8 mouse cellular contexts compared by ENCODE assay signal in the genomic region with DNA sequence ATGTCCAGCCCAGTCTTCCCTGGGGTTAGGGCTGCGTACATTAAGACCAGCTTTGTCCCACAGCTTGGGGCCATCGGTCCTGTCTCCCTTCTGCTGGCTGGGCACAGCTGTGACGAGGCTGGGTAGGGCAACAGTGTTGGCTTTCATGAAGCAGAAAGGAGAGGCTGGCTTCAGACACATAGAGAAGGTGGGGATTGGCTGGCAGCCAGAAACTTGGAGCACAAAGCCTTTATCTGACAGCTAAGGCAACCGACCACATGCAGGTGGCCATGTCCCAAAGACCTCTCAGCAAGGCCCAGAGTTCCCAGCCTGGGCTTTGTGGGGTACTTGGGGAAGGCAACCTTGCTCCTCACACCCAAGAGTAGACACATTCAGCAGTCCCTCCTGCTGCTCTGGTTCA. TPM values are rescaled to one million over a fixed set of nuclear protein-coding genes. Genes with fewer than 3 reads are reported as not detected.
DNase-seq lines count a peak whose midpoint lies in the region; ATAC-seq lines count a peak whose summit lies in the region.

No protein-coding gene starts in this region.

- DNase-seq in adrenal gland, adult 2 months, result peak; percentile 61
- DNase-seq in adrenal gland, adult 18-20 months (ENCODE audit: low spot score in 2 of 2), result no peak
- peak; percentile 23 for DNase-seq in lung, postnatal 36 days
- DNase-seq in lung, postnatal 25 days (ENCODE audit: low spot score), result no peak
- DNase-seq in heart, adult 18-20 months, result peak; percentile 47 to 49
- peak; percentile 41 to 52 for DNase-seq in layer of hippocampus, postnatal 14 days (ENCODE audit: low spot score in 2 of 2)
- no peak for DNase-seq in lung, postnatal 14 days

- no peak for ATAC-seq in monocyte, adult 5-6 weeks (replicated peaks; ENCODE audit: insufficient number of reproducible peaks, low FRiP score, low TSS enrichment, poor library complexity, severe bottlenecking)

RNA-seq across cellular contexts. Expression of a gene that starts 7.1 kb away (rescaled TPM):
- total RNA-seq in adrenal gland, adult 2 months (2021), result 10 to 100 TPM; 38.3 to 55.4 TPM
- 29.4 and 36.5 TPM in 2 replicates for polyA plus RNA-seq in adrenal gland, adult 2 months (2012; rRNA removed)
- total RNA-seq in adrenal gland, adult 18-20 months (2021), result 10 to 100 TPM; 33.2 to 40.6 TPM
- 1 to 10 TPM; 6.1 to 7.7 TPM for total RNA-seq in heart, adult 18-20 months (2021)
- 100 to 1,000 TPM; 355 to 359 TPM for total RNA-seq in layer of hippocampus, postnatal 14 days (2021)
- total RNA-seq in monocyte, adult 5-6 weeks (2017), result 22.6 to 33.8 TPM (median 25.9 TPM) in 3 replicates

RNA-seq across cellular contexts. Expression of a gene that starts 36.3 kb away (rescaled TPM):
- total RNA-seq in adrenal gland, adult 2 months (2021), result 10 to 100 TPM in 1 of 2 experiments, 1 to 10 TPM in 1; 3.5 to 11.4 TPM
- polyA plus RNA-seq in adrenal gland, adult 2 months (2012; rRNA removed), result 1.3 and 1.6 TPM in 2 replicates
- 10 to 100 TPM in 1 of 2 experiments, 1 to 10 TPM in 1; 8.8 to 18.8 TPM for total RNA-seq in adrenal gland, adult 18-20 months (2021)
- total RNA-seq in heart, adult 18-20 months (2021), result under 1 TPM; 0.17 to 0.46 TPM
- total RNA-seq in layer of hippocampus, postnatal 14 days (2021), result 1 to 10 TPM in 1 of 2 experiments, under 1 TPM in 1; 0.60 to 1.5 TPM
- 4.4 TPM in 1 of 3 replicates, not detected in the others for total RNA-seq in monocyte, adult 5-6 weeks (2017)

RNA-seq across cellular contexts. Expression of a gene that starts 37.3 kb away (rescaled TPM):
- 10 to 100 TPM; 32.5 to 36.0 TPM for total RNA-seq in adrenal gland, adult 2 months (2021)
- 50.9 and 59.4 TPM in 2 replicates for polyA plus RNA-seq in adrenal gland, adult 2 months (2012; rRNA removed)
- total RNA-seq in adrenal gland, adult 18-20 months (2021), result 10 to 100 TPM; 31.2 to 31.8 TPM
- total RNA-seq in heart, adult 18-20 months (2021), result 10 to 100 TPM; 48.6 to 50.6 TPM
- 10 to 100 TPM; 22.8 to 23.0 TPM for total RNA-seq in layer of hippocampus, postnatal 14 days (2021)
- total RNA-seq in monocyte, adult 5-6 weeks (2017), result 49.6 to 69.8 TPM (median 54.5 TPM) in 3 replicates

RNA-seq across cellular contexts. Expression of a gene that starts 38.2 kb away (rescaled TPM):
- 100 to 1,000 TPM; 174 to 177 TPM for total RNA-seq in adrenal gland, adult 2 months (2021)
- polyA plus RNA-seq in adrenal gland, adult 2 months (2012; rRNA removed), result 9.3 and 11.7 TPM in 2 replicates
- total RNA-seq in adrenal gland, adult 18-20 months (2021), result 100 to 1,000 TPM; 210 to 238 TPM
- total RNA-seq in heart, adult 18-20 months (2021), result 100 to 1,000 TPM; 126 to 128 TPM
- 100 to 1,000 TPM; 237 to 253 TPM for total RNA-seq in layer of hippocampus, postnatal 14 days (2021)
- 239 to 305 TPM (median 293 TPM) in 3 replicates for total RNA-seq in monocyte, adult 5-6 weeks (2017)

RNA-seq across cellular contexts. Expression of a gene that starts 54.0 kb away (rescaled TPM):
- 1,000 to 10,000 TPM; 1,249 to 2,157 TPM for total RNA-seq in adrenal gland, adult 2 months (2021)
- 567 and 624 TPM in 2 replicates for polyA plus RNA-seq in adrenal gland, adult 2 months (2012; rRNA removed)
- total RNA-seq in adrenal gland, adult 18-20 months (2021), result 1,000 to 10,000 TPM; 1,875 to 2,782 TPM
- 10 to 100 TPM; 35.6 to 80.9 TPM for total RNA-seq in heart, adult 18-20 months (2021)
- 100 to 1,000 TPM; 110 to 119 TPM for total RNA-seq in layer of hippocampus, postnatal 14 days (2021)
- total RNA-seq in monocyte, adult 5-6 weeks (2017), result 104 to 134 TPM (median 105 TPM) in 3 replicates

Comparison
In these comparisons a context has a peak if more than half of its experiments do, and no peak if none do; other contexts are left out.
1. DNase-seq: peak in adrenal gland, adult 2 months (single experiment), lung, postnatal 36 days (single experiment), heart, adult 18-20 months (2 of 2) and layer of hippocampus, postnatal 14 days (2 of 2); none in adrenal gland, adult 18-20 months (0 of 2), lung, postnatal 25 days (single experiment) and lung, postnatal 14 days (single experiment).
2. RNA of a gene that starts 7.1 kb away (total RNA-seq): 355 to 359 TPM in layer of hippocampus, postnatal 14 days; 38.3 to 55.4 TPM in adrenal gland, adult 2 months, 33.2 to 40.6 TPM in adrenal gland, adult 18-20 months, 22.6 to 33.8 TPM in monocyte, adult 5-6 weeks and 6.1 to 7.7 TPM in heart, adult 18-20 months; every median in the first group is over 4 times any median in the second.